Mouse (Mus musculus): Measurements from ENCODE around the gene Dnajc3. TPM values are rescaled to one million over a fixed set of nuclear protein-coding genes. Genes with fewer than 3 reads are reported as not detected.

The Dnajc3 gene
- polyA plus RNA-seq, 1 experiment from 2014 or later = 35.0 TPM

DNA sequence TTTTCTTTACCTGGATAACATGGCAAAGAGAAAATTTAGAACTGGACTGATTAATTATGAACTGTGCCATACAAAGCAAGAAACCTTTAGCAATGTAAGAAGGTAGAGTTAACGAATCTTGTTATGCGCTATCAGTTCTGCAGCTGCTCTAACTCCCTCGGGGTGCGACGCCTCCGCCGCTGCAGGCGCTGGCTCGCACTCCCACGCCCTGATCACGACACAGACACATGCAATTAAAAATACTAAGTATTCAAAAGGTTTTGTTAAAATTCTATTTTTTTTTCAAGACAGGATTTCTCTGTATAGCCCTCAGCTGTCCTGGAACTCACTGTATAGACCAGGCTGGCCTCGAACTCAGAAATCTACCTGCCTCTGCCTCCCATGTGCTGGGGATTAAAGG, 75.8 kb downstream of the Dnajc3 start:
- no peak overlapping the region for H3K4me2 ChIP-seq (ENCODE audit: low read depth, low read length)
- no peak overlapping the region for H3K9ac ChIP-seq (replicated peaks; ENCODE audit: low read length)
- 75% methylated on average over 12 of the region's 12 CpGs for WGBS
- H3K27me3 ChIP-seq (ENCODE audit: control insufficient read depth, insufficient read depth, low read length) = no peaks in the 10 kb centered on the region
- H3K27ac ChIP-seq (replicated peaks; ENCODE audit: low read depth, low read length) = no peak overlapping the region
- H3K4me3 ChIP-seq (ENCODE audit: low read depth, low read length) = no peak overlapping the region
- no peaks in the 10 kb centered on the region for H3K4me1 ChIP-seq (ENCODE audit: control insufficient read depth, insufficient read depth, low read length)
- ATAC-seq (replicated peaks; ENCODE audit: insufficient number of reproducible peaks, low FRiP score, low TSS enrichment, low read depth) (no peak), DNase-seq (ENCODE audit: low spot score) (no peak)
- H3K9me3 ChIP-seq (replicated peaks; ENCODE audit: control insufficient read depth, low read length) = no peaks in the 10 kb centered on the region
- no peaks in the 10 kb centered on the region; the same call in 1 of the 2 replicates for H3K36me3 ChIP-seq (replicated peaks; ENCODE audit: control insufficient read depth, insufficient read depth, low read depth, low read length)

DNA sequence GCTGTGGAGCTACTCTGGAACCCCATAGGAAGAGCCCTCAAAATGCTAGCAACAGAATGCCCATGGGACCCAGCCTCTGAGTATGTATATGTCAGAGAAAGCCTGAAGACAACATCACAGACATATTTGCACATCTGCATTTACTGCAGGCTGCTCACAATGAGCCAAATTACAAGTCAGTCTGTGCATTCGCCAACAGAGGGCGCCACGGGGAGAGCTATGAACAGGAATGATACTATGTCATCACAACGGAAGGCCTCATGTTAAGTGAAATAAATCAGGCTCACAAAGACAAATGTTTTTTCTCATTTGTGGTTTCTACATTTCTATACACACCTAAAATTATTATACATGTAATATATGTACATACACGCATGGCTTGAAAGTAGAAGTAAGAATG, 88.1 kb downstream of the Dnajc3 start:
- H3K27ac ChIP-seq (replicated peaks; ENCODE audit: low read depth, low read length) = no peak overlapping the region
- DNase-seq (ENCODE audit: low spot score) (peak; percentile 47), ATAC-seq (replicated peaks; ENCODE audit: insufficient number of reproducible peaks, low FRiP score, low TSS enrichment, low read depth) (no peak)
- no peaks in the 10 kb centered on the region; the same call in 1 of the 2 replicates for H3K36me3 ChIP-seq (replicated peaks; ENCODE audit: control insufficient read depth, insufficient read depth, low read depth, low read length)
- H3K9me3 ChIP-seq (replicated peaks; ENCODE audit: control insufficient read depth, low read length) = no peaks in the 10 kb centered on the region
- no peak overlapping the region for H3K9ac ChIP-seq (replicated peaks; ENCODE audit: low read length)
- no peaks in the 10 kb centered on the region for H3K4me1 ChIP-seq (ENCODE audit: control insufficient read depth, insufficient read depth, low read length)
- H3K4me3 ChIP-seq (ENCODE audit: low read depth, low read length) = no peak overlapping the region
- H3K4me2 ChIP-seq (ENCODE audit: low read depth, low read length) = no peak overlapping the region
- H3K27me3 ChIP-seq (ENCODE audit: control insufficient read depth, insufficient read depth, low read length) = no peaks in the 10 kb centered on the region
- WGBS = 74% methylated on average over 5 of the region's 5 CpGs

DNA sequence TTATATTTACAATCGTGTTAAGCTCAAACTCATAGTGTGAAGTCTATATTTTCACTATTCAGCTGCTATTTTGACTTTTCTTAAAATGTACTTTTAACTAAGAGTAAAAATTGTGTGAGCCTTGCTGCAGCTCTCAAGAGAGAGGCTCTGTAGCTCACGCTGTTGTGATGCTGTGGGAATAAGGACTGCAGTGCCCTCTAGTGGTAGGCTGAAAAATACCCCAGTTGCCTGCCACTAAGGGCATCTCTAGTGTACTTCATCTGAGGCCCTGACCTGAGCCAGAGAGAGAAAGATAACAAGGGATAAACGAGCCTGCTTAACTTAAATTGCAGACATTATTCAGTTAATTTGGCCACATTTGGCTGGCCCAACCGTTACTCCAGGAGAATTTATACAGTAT, 89.4 kb downstream of the Dnajc3 start:
- Histone ChIP-seq H3K4me1 (ENCODE audit: control insufficient read depth, insufficient read depth, low read length) (no peaks in the 10 kb centered on the region), H3K36me3 (replicated peaks; ENCODE audit: control insufficient read depth, insufficient read depth, low read depth, low read length) (peaks cover 4% of the 10 kb centered on the region), H3K9ac (replicated peaks; ENCODE audit: low read length) (no peak overlapping the region), H3K4me2 (ENCODE audit: low read depth, low read length) (no peak overlapping the region), H3K4me3 (ENCODE audit: low read depth, low read length) (no peak overlapping the region), H3K27ac (replicated peaks; ENCODE audit: low read depth, low read length) (no peak overlapping the region), H3K27me3 (ENCODE audit: control insufficient read depth, insufficient read depth, low read length) (no peaks in the 10 kb centered on the region), H3K9me3 (replicated peaks; ENCODE audit: control insufficient read depth, low read length) (no peaks in the 10 kb centered on the region)
- peak; percentile 71 for DNase-seq (ENCODE audit: low spot score)
- 0 out of 2 replicates have a peak, but pooled peaks have one; percentile 62 for ATAC-seq (replicated peaks; ENCODE audit: insufficient number of reproducible peaks, low FRiP score, low TSS enrichment, low read depth)
- 50% methylated on average over 4 of the region's 4 CpGs for WGBS

DNA sequence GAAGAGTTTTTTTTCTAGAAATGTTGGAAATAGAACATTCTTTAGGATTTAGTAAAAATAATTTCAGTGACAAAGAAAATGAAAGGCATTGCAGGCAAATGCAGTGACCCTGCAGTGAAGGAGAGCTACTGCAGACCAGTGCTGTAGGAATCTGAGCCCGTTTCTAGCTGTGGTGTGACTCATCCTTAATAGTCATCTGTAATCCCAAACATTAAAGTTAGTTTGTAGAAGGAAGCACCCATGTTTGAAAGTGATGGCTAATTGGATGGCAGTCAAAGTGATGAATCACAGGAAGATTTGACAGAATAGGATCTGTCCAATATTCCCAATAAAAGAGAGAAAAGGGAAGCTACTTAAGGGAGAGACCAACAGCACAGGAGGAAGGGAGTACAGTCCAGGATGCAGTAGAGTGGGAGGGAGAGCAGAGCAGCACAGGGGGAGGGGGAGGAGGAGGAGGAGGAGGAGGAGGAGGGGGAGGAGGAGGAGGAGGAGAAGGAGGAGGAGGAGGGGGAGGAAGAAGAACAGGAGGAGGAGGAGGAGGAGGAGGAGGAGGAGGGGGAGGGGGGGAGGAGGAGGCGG, 90.0 kb downstream of the Dnajc3 start:
- H3K27ac ChIP-seq (replicated peaks; ENCODE audit: low read depth, low read length) = no peak overlapping the region
- 60% methylated on average over 2 of the region's 2 CpGs for WGBS
- no peaks in the 10 kb centered on the region for H3K27me3 ChIP-seq (ENCODE audit: control insufficient read depth, insufficient read depth, low read length)
- no peaks in the 10 kb centered on the region for H3K4me1 ChIP-seq (ENCODE audit: control insufficient read depth, insufficient read depth, low read length)
- no peak overlapping the region for H3K9ac ChIP-seq (replicated peaks; ENCODE audit: low read length)
- H3K9me3 ChIP-seq (replicated peaks; ENCODE audit: control insufficient read depth, low read length) = no peaks in the 10 kb centered on the region
- peaks cover 4% of the 10 kb centered on the region for H3K36me3 ChIP-seq (replicated peaks; ENCODE audit: control insufficient read depth, insufficient read depth, low read depth, low read length)
- no peak for DNase-seq (ENCODE audit: low spot score)
- no peak overlapping the region for H3K4me2 ChIP-seq (ENCODE audit: low read depth, low read length)
- no peak for ATAC-seq (replicated peaks; ENCODE audit: insufficient number of reproducible peaks, low FRiP score, low TSS enrichment, low read depth)
- H3K4me3 ChIP-seq (ENCODE audit: low read depth, low read length) = no peak overlapping the region

Other genes starting within 250 kb of the Dnajc3 start
- 2.9 and 3.6 TPM in 2 replicates for gene Abcc4, start 231.8 kb upstream of the Dnajc3 start, polyA plus RNA-seq (2014; fragmentation: Nextera tagmentation; extraction: Ambion mirVana)
- gene Cldn10, start 150.1 kb upstream of the Dnajc3 start, polyA plus RNA-seq (2014; fragmentation: Nextera tagmentation; extraction: Ambion mirVana) = 2.1 and 2.2 TPM in 2 replicates
- 35.9 and 40.9 TPM in 2 replicates for gene Dzip1, start 12.5 kb upstream of the Dnajc3 start, polyA plus RNA-seq (2014; fragmentation: Nextera tagmentation; extraction: Ambion mirVana)
- gene Uggt2, start 161.5 kb downstream of the Dnajc3 start, polyA plus RNA-seq (2014; fragmentation: Nextera tagmentation; extraction: Ambion mirVana) = 13.5 and 15.6 TPM in 2 replicates
- gene Hs6st3, start 200.4 kb downstream of the Dnajc3 start, polyA plus RNA-seq (2014; fragmentation: Nextera tagmentation; extraction: Ambion mirVana) = 0.20 and 0.24 TPM in 2 replicates